13 mouse cellular contexts compared by ENCODE assay signal in the genomic region with DNA sequence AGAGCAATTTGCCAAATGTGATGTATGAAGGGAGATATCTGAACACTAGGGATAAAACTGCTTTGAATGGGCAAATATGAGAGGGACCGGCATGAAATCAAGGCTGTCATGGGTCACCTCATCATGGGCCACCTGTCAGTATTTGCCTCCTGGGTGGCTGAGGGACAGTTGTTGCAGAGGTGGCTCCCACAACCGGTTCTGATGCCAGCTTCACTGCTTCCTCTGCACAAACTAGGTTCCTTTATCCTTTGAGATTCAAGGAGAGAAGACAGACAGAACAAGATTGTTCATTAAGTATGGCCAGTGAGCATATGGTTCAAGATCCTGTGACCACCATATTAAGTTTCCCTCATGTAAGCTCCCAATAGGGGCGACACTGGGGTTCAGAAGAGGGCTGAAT.
DNase-seq lines count a peak whose midpoint lies in the region; ATAC-seq lines count a peak whose summit lies in the region.
"Had no signal": no experiment of that assay in that cellular context is flagged by ENCODE, and none has a peak within 500 bp of the region (broad histone marks: within the 10 kb centered on the region; RNA-seq: fewer than 3 reads in every experiment).

No protein-coding gene starts in this region.

- H3K4me2 ChIP-seq in forebrain, embryonic 16.5 days (ENCODE audit: low read length) = peak overlapping the region; percentile 57
- peak overlapping the region; percentile 31 for H3K4me2 ChIP-seq in limb, embryonic 12.5 days
- H3K4me2 ChIP-seq in neural tube, embryonic 12.5 days (replicated peaks) = peak overlapping the region; percentile 60

- no peak; the same call in 1 of the 2 replicates for ATAC-seq in forebrain, embryonic 16.5 days
- ATAC-seq in limb, embryonic 12.5 days (ENCODE audit: insufficient number of reproducible peaks, insufficient read depth, low FRiP score, low TSS enrichment, low read depth) = no peak
- no peak for ATAC-seq in neural tube, embryonic 12.5 days (ENCODE audit: low FRiP score, low read depth)
- no peak for ATAC-seq in CD4-positive, CD25-positive, alpha-beta regulatory T cell, adult 4 months
- ATAC-seq: lung, postnatal 0 days had no signal

- H3K9me3 ChIP-seq in forebrain, embryonic 16.5 days (ENCODE audit: control insufficient read depth, low read length) = no peaks in the 10 kb centered on the region
- H3K9me3 ChIP-seq in limb, embryonic 12.5 days = 0 out of 2 replicates have a peak, but pooled peaks cover 6% of the 10 kb centered on the region
- H3K9me3 ChIP-seq in neural tube, embryonic 12.5 days = no peaks in the 10 kb centered on the region

- no peak overlapping the region for H3K27ac ChIP-seq in forebrain, embryonic 16.5 days (ENCODE audit: low read length)
- peak overlapping the region; percentile 81 for H3K27ac ChIP-seq in limb, embryonic 12.5 days
- no peak overlapping the region for H3K27ac ChIP-seq in neural tube, embryonic 12.5 days

- peak; percentile 16 for DNase-seq in embryo, embryonic 11 days
- no peak for DNase-seq in embryo, embryonic 9.5 days (ENCODE audit: extremely low spot score)
- DNase-seq in gastrocnemius, postnatal 14 days = no peak
- DNase-seq in ovary, postnatal 14 days (ENCODE audit: low spot score) = no peak
- DNase-seq: cerebellum, adult 9-10 months; gastrocnemius, postnatal 25 days; kidney, adult 2 months; layer of hippocampus, adult 9-11 months had no signal

- peaks cover 9% of the 10 kb centered on the region for H3K4me1 ChIP-seq in forebrain, embryonic 16.5 days (replicated peaks; ENCODE audit: control insufficient read depth, insufficient read depth, low read length)
- peaks cover 53% of the 10 kb centered on the region for H3K4me1 ChIP-seq in limb, embryonic 12.5 days (replicated peaks)
- peaks cover 11% of the 10 kb centered on the region for H3K4me1 ChIP-seq in neural tube, embryonic 12.5 days

- no peaks in the 10 kb centered on the region for H3K36me3 ChIP-seq in forebrain, embryonic 16.5 days (ENCODE audit: control insufficient read depth, insufficient read depth)
- H3K36me3 ChIP-seq in limb, embryonic 12.5 days = no peaks in the 10 kb centered on the region
- H3K36me3 ChIP-seq in neural tube, embryonic 12.5 days = no peaks in the 10 kb centered on the region

- 21% methylated on average over 3 of the region's 3 CpGs for WGBS in forebrain, embryonic 16.5 days
- 16% methylated on average over 3 of the region's 3 CpGs for WGBS in limb, embryonic 12.5 days
- 7% methylated on average over 3 of the region's 3 CpGs for WGBS in neural tube, embryonic 12.5 days

- H3K9ac ChIP-seq in forebrain, embryonic 16.5 days (replicated peaks; ENCODE audit: low read depth, low read length) = no peak overlapping the region
- H3K9ac ChIP-seq in limb, embryonic 12.5 days (replicated peaks) = no peak overlapping the region
- H3K9ac ChIP-seq in neural tube, embryonic 12.5 days = no peak overlapping the region

- H3K4me3 ChIP-seq in forebrain, embryonic 16.5 days (replicated peaks; ENCODE audit: low read length) = peak overlapping the region; percentile 24; the same call in 1 of the 2 replicates
- no peak overlapping the region for H3K4me3 ChIP-seq in limb, embryonic 12.5 days (replicated peaks)
- H3K4me3 ChIP-seq in neural tube, embryonic 12.5 days = no peak overlapping the region

- intact Hi-C loops in gastrocnemius, postnatal 14 days (cut with DNase I; ENCODE audit: low total_unique reads) = no loop called here

- H3K27me3 ChIP-seq in forebrain, embryonic 16.5 days (replicated peaks; ENCODE audit: control insufficient read depth, insufficient read depth, low read length) = no peaks in the 10 kb centered on the region
- no peaks in the 10 kb centered on the region for H3K27me3 ChIP-seq in limb, embryonic 12.5 days
- peaks cover 4% of the 10 kb centered on the region; the same call in 1 of the 2 replicates for H3K27me3 ChIP-seq in neural tube, embryonic 12.5 days (replicated peaks)
